Mouse (Mus musculus) heart, postnatal 0 days (tissue): Measurements from ENCODE around the gene Gid8.

Experiments used
- CTCF ChIP-seq: IDR thresholded peaks from 2 replicates; pipeline ENCODE4 v1.5.1; 2016; ENCODE audit warnings: antibody characterized with exemption, control low read depth, low read depth
- EP300 ChIP-seq: IDR thresholded peaks from 2 replicates; pipeline ENCODE4 v1.6.1; 2016; ENCODE audit warnings: antibody characterized with exemption, low read depth

DNA sequence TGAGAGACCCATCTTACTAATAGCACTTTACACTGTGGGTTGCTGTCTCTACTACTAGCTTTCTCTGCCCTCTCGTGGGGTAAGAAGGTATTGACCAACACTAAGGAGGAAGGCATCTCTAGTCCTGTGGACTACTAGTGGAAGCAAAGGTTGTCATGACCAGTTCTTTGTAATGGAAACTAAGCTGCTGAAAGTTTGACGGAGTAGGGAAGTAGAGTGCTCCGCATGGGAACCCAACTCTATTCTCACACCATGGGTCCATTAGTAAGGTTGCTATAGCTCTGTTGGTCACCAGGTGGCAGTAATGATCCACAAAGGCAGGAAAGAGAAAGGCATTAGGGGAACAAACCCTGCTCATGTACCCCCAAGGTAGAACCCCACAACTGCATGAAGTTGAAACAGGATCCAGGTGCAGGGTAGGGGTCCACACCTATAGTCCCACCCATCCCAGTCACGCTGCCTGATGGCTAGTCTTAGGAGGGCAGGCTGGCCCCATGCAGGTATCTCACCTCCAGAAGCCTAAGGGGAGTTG lies 31.2 kb upstream of the Gid8 start:
- TF ChIP-seq CTCF (peak; percentile 79), EP300 (no peak)
